ENCODE assay signal across 24 mouse cellular contexts in the genomic region with DNA sequence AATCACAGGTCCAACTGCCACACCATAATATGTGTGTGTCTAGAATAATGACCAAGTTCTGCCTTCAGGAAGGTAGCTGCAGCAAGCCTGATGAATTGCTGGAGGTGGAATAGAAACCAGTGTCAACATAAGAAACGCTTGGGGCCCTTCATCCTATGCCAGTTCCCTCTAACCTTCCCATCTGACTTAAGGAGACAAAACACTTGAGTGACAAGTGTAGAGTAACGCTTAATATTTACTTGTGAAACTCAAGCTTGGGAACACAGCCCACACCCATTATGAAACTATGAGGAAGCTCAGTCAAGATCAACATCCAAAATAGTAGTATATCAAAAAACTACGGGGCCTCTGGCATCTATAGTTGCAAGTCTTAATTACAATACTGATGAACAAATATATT.
"Had no signal": no experiment of that assay in that cellular context is flagged by ENCODE, and none has a peak within 500 bp of the region (broad histone marks: within the 10 kb centered on the region; RNA-seq: fewer than 3 reads in every experiment).

No protein-coding gene starts in this region.

- ATAC-seq: hindbrain, embryonic 16.5 days; inflammation-experienced regulatory T-cells, adult 6 months; intestine, embryonic 15.5 days; intestine, postnatal 0 days had no signal

- H3K36me3 ChIP-seq: hindbrain, embryonic 10.5 days; hindbrain, embryonic 12.5 days; intestine, embryonic 15.5 days had no signal

- H3K4me1 ChIP-seq: heart, embryonic 10.5 days; heart, embryonic 12.5 days; hindbrain, embryonic 10.5 days; hindbrain, embryonic 12.5 days; intestine, embryonic 15.5 days; limb, embryonic 15.5 days had no signal

- H3K9me3 ChIP-seq: heart, embryonic 10.5 days; heart, embryonic 12.5 days; hindbrain, embryonic 10.5 days; hindbrain, embryonic 12.5 days; intestine, embryonic 15.5 days; limb, embryonic 13.5 days; limb, embryonic 15.5 days had no signal

- DNase-seq: gastrocnemius, adult 2 months; gastrocnemius, postnatal 10 days; gastrocnemius, postnatal 25 days; heart, adult 18-20 months; heart, postnatal 10 days; heart, postnatal 4 days; kidney, adult 18-20 months; kidney, adult 8-10 months; kidney, postnatal 14 days; kidney, postnatal 36 days; layer of hippocampus, adult 9-11 months; layer of hippocampus, postnatal 36 days; left cerebral cortex, postnatal 4 days had no signal

- H3K27me3 ChIP-seq: heart, embryonic 12.5 days; hindbrain, embryonic 12.5 days; intestine, embryonic 15.5 days; limb, embryonic 13.5 days; limb, embryonic 15.5 days had no signal

- H3K4me2 ChIP-seq: heart, embryonic 12.5 days; hindbrain, embryonic 12.5 days; hindbrain, embryonic 14.5 days; intestine, embryonic 15.5 days; limb, embryonic 13.5 days; limb, embryonic 15.5 days had no signal

- H3K9ac ChIP-seq: heart, embryonic 12.5 days; hindbrain, embryonic 12.5 days; hindbrain, embryonic 14.5 days; intestine, embryonic 15.5 days; limb, embryonic 13.5 days; limb, embryonic 15.5 days had no signal

- H3K27ac ChIP-seq: gastrocnemius, adult 2 months; heart, embryonic 10.5 days; hindbrain, embryonic 10.5 days; hindbrain, embryonic 12.5 days; hindbrain, embryonic 14.5 days; intestine, embryonic 15.5 days; limb, embryonic 13.5 days; limb, embryonic 15.5 days had no signal

- H3K4me3 ChIP-seq: gastrocnemius, adult 2 months; heart, embryonic 10.5 days; heart, embryonic 12.5 days; hindbrain, embryonic 10.5 days; hindbrain, embryonic 12.5 days; intestine, embryonic 15.5 days; limb, embryonic 13.5 days; limb, embryonic 15.5 days had no signal
